Mouse (Mus musculus) c-Kit-positive CD71-positive TER-119-negative erythroid progenitor cells, embryonic 14.5 days (primary cell): ENCODE measurements around the gene Sspn.

ENCODE experiments used
- DNase-seq: peaks from one replicate; pipeline ENCODE4 v3.0.0-alpha.2; 2013; ENCODE audit warnings: low read depth

The Sspn gene

DNA sequence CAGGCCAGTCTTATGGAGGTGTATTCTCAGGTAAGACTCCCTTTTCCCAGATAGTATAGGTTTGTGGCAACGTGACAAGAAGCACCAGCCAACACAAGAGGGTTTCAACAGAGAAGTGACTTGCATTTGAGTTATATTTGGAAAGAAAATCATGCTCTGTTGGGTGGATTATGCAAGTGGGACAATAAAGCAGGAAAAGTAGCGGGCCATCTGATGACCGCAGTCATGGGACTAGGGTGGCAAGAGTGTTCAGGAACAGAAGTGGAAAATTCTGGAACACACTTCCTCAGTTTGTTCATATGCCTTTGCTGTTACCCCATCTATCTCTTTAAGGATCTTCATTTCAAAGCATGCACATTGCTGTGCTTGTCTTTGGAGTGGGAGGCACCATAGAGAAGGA is 82.9 kb downstream of the Sspn start:
- DNase-seq = no peak
